Mouse (Mus musculus) liver, embryonic 14 days (tissue): ENCODE results near the gene Twist1. TPM values are rescaled to one million over a fixed set of nuclear protein-coding genes. Genes with fewer than 3 reads are reported as not detected.

Source experiments
- polyA plus RNA-seq: library from polyadenylated mRNA; depleted of rRNA; stranded (reverse); fragments of >200 nt; gene quantifications from 2 replicates; pipeline ENCODE4 v1.2.3, GENCODE M21; 2012; rRNA removed

Twist1 gene
- polyA plus RNA-seq: 0.35 and 0.78 TPM in 2 replicates

DNA sequence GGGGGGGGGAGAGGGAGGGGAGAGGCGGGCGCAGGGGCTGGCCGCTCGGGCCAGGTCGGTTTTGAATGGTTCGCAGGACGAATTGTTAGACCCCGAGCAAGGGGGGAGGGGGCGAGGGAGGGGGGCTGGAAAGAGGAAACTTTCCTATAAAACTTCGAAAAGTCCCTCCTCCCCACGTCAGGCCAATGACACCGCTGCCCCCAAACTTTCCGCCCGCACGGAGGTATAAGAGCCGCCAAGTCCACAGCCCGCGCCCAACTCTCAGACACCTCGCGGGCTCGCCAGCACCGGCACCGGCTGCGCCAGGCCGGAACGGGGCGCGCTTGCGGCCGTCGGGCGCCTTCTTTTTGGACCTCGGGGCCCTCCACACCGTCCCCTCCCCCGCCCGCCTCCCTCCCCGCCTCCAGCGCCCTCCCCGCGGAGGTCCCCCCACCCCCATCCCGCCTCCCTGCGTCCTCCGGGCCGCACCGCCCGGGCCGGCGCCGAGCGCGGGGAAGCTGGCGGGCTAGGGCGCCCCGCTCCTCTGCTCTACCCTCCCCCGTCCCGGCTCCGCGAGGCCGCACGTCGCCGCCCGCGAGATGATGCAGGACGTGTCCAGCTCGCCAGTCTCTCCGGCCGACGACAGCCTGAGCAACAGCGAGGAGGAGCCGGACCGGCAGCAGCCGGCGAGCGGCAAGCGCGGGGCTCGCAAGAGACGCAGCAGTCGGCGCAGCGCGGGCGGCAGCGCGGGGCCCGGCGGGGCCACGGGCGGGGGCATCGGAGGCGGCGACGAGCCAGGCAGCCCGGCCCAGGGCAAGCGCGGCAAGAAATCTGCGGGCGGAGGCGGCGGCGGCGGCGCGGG is at the start of gene Twist1:
Gene Twist1, plus strand, starts transcription at position 272 of the 841 bp plus-strand sequence.

DNA sequence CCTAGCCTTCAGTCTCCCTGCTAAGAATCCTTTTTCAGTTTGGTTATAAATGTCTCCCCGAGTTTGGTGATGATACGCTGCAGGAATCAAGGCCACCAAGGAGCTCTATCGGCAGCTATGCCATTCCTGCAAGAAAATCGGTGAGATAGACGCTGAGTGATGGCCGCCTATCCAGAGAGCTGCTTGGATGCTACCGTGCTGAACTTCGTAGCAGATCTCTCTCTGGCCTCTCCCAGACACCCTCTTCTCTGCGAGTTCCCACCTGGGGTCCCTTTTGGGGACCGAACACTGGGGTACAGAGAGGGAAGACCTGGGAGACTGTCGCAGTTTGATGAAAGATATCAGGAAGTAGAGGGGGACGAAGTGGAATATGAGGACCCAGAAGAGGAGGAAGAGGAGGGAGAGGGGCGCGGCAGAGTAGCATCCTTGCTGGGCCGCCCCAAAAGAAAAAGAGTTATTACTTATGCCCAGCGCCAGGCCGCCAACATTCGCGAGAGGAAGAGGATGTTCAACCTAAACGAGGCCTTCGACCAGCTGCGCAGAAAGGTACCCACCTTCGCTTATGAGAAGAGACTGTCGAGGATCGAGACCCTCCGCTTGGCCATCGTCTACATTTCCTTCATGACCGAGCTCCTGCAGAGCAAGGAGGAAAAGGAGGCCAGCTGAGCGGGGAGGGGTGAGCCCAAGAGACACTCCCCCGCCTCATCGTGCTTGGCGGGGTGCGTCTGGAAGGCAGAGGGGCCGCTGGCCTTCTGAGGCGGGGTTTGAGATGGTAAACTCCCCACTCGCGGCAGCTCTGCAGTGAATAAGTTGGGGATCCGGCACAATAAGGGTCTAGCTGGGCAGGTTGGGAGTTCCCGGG is 28.9 kb upstream of the Twist1 start, which contains the start of gene Ferd3l:
Gene Ferd3l, plus strand, starts transcription at position 95 of the 862 bp plus-strand sequence.

Other genes with a start within 250 kb of the Twist1 start
- not detected in 2 replicates for gene Ferd3l, start 29.2 kb upstream of the Twist1 start, polyA plus RNA-seq